In genomic region chr13:70464996-70465395, GRCm38 (mm10) we compare ENCODE assay signal across 23 mouse cellular contexts.
DNase-seq lines count a peak whose midpoint lies in the region; ATAC-seq and TF ChIP-seq lines count a peak whose summit lies in the region.
"Had no signal": no experiment of that assay in that cellular context is flagged by ENCODE, and none has a peak within 500 bp of the region (broad histone marks: within the 10 kb centered on the region; RNA-seq: fewer than 3 reads in every experiment).

No protein-coding gene starts in this region.

- H3K36me3 ChIP-seq in embryonic facial prominence, embryonic 11.5 days (replicated peaks; ENCODE audit: control insufficient read depth, insufficient read depth, low read depth, low read length): no peaks in the 10 kb centered on the region
- H3K36me3 ChIP-seq in embryonic facial prominence, embryonic 10.5 days (replicated peaks): no peaks in the 10 kb centered on the region
- no peaks in the 10 kb centered on the region for H3K36me3 ChIP-seq in hindbrain, embryonic 16.5 days (ENCODE audit: control insufficient read depth, insufficient read depth, low read length)
- no peaks in the 10 kb centered on the region for H3K36me3 ChIP-seq in hindbrain, embryonic 10.5 days
- H3K36me3 ChIP-seq in midbrain, postnatal 0 days (ENCODE audit: insufficient read depth, low read length): no peaks in the 10 kb centered on the region
- H3K36me3 ChIP-seq in midbrain, embryonic 11.5 days (ENCODE audit: control insufficient read depth, insufficient read depth, low read length): no peaks in the 10 kb centered on the region
- H3K36me3 ChIP-seq: embryonic facial prominence, embryonic 13.5 days; forebrain, embryonic 10.5 days; heart, embryonic 15.5 days; hindbrain, embryonic 15.5 days had no signal

- H3K4me1 ChIP-seq in embryonic facial prominence, embryonic 11.5 days (ENCODE audit: control insufficient read depth, insufficient read depth, low read length): no peaks in the 10 kb centered on the region
- H3K4me1 ChIP-seq in embryonic facial prominence, embryonic 10.5 days: no peaks in the 10 kb centered on the region
- no peaks in the 10 kb centered on the region for H3K4me1 ChIP-seq in hindbrain, embryonic 16.5 days (ENCODE audit: control insufficient read depth, insufficient read depth, low read depth, low read length)
- no peaks in the 10 kb centered on the region; the same call in 1 of the 2 replicates for H3K4me1 ChIP-seq in hindbrain, embryonic 10.5 days (replicated peaks)
- H3K4me1 ChIP-seq in midbrain, postnatal 0 days (ENCODE audit: insufficient read depth, low read length): no peaks in the 10 kb centered on the region
- H3K4me1 ChIP-seq in midbrain, embryonic 11.5 days (ENCODE audit: control insufficient read depth, insufficient read depth, low read length): no peaks in the 10 kb centered on the region
- H3K4me1 ChIP-seq: embryonic facial prominence, embryonic 13.5 days; forebrain, embryonic 10.5 days; heart, embryonic 15.5 days had no signal

- ATAC-seq in embryonic facial prominence, embryonic 11.5 days (replicated peaks; ENCODE audit: insufficient number of reproducible peaks, low FRiP score, low TSS enrichment, low read depth): 0 out of 2 replicates have a peak, but pooled peaks have one; percentile 34
- peak; percentile 42; the same call in 1 of the 2 replicates for ATAC-seq in hindbrain, embryonic 16.5 days
- no peak for ATAC-seq in midbrain, postnatal 0 days (ENCODE audit: low FRiP score)
- ATAC-seq in midbrain, embryonic 11.5 days (ENCODE audit: low FRiP score): no peak
- ATAC-seq: inflammation-experienced regulatory T-cells, adult 6 months; intestine, postnatal 0 days had no signal

- H3K9me3 ChIP-seq in embryonic facial prominence, embryonic 11.5 days (replicated peaks; ENCODE audit: control insufficient read depth, low read length): no peaks in the 10 kb centered on the region
- no peaks in the 10 kb centered on the region for H3K9me3 ChIP-seq in embryonic facial prominence, embryonic 10.5 days
- H3K9me3 ChIP-seq in hindbrain, embryonic 16.5 days (ENCODE audit: control insufficient read depth, low read length): no peaks in the 10 kb centered on the region
- no peaks in the 10 kb centered on the region for H3K9me3 ChIP-seq in hindbrain, embryonic 10.5 days
- no peaks in the 10 kb centered on the region for H3K9me3 ChIP-seq in midbrain, postnatal 0 days (ENCODE audit: low read length)
- no peaks in the 10 kb centered on the region for H3K9me3 ChIP-seq in midbrain, embryonic 11.5 days (ENCODE audit: control insufficient read depth, low read length)
- H3K9me3 ChIP-seq: embryonic facial prominence, embryonic 13.5 days; forebrain, embryonic 10.5 days; heart, embryonic 15.5 days; hindbrain, embryonic 15.5 days had no signal

- no peak overlapping the region for H3K4me2 ChIP-seq in embryonic facial prominence, embryonic 11.5 days (ENCODE audit: low read depth, low read length)
- no peak overlapping the region for H3K4me2 ChIP-seq in hindbrain, embryonic 16.5 days (ENCODE audit: low read length)
- H3K4me2 ChIP-seq in midbrain, postnatal 0 days (ENCODE audit: low read depth, low read length, poor library complexity, severe bottlenecking): no peak overlapping the region
- H3K4me2 ChIP-seq in midbrain, embryonic 11.5 days: no peak overlapping the region
- H3K4me2 ChIP-seq: embryonic facial prominence, embryonic 13.5 days; heart, embryonic 11.5 days; heart, embryonic 15.5 days; hindbrain, embryonic 15.5 days had no signal

- H3K27me3 ChIP-seq in embryonic facial prominence, embryonic 11.5 days (ENCODE audit: control insufficient read depth, insufficient read depth, low read length): no peaks in the 10 kb centered on the region
- H3K27me3 ChIP-seq in embryonic facial prominence, embryonic 10.5 days (replicated peaks; ENCODE audit: low read depth, poor library complexity, severe bottlenecking): no peaks in the 10 kb centered on the region
- H3K27me3 ChIP-seq in hindbrain, embryonic 16.5 days (replicated peaks; ENCODE audit: control insufficient read depth, insufficient read depth, low read length): no peaks in the 10 kb centered on the region
- no peaks in the 10 kb centered on the region for H3K27me3 ChIP-seq in hindbrain, embryonic 10.5 days (ENCODE audit: insufficient read depth, poor library complexity, severe bottlenecking)
- no peaks in the 10 kb centered on the region for H3K27me3 ChIP-seq in midbrain, postnatal 0 days (ENCODE audit: insufficient read depth, low read length)
- H3K27me3 ChIP-seq in midbrain, embryonic 11.5 days (ENCODE audit: control insufficient read depth, insufficient read depth, low read length): no peaks in the 10 kb centered on the region
- H3K27me3 ChIP-seq: embryonic facial prominence, embryonic 13.5 days; heart, embryonic 15.5 days; hindbrain, embryonic 15.5 days had no signal

- no peak for DNase-seq in embryonic facial prominence, embryonic 11.5 days (ENCODE audit: low spot score)
- DNase-seq in embryonic facial prominence, embryonic 10.5 days (ENCODE audit: low spot score): no peak
- no peak for DNase-seq in hindbrain, embryonic 10.5 days (ENCODE audit: low spot score)
- DNase-seq in midbrain, postnatal 0 days (ENCODE audit: low spot score): peak; percentile 4
- no peak for DNase-seq in midbrain, embryonic 11.5 days (ENCODE audit: low spot score, missing footprints)
- DNase-seq in mesoderm, embryonic 11.5 days (ENCODE audit: low read depth, low spot score): peak; percentile 4
- no peak for DNase-seq in heart, adult 8-10 months (ENCODE audit: low spot score)
- DNase-seq: adrenal gland, postnatal 10 days; cerebellum, adult 18-20 months; cerebellum, adult 9-11 months; cerebellum, postnatal 36 days; gastrocnemius, postnatal 10 days; heart, adult 18-20 months; heart, postnatal 14 days had no signal

- TF ChIP-seq CTCF in midbrain, postnatal 0 days (IDR thresholded peaks at IDR 0.05): no peak

- H3K9ac ChIP-seq in embryonic facial prominence, embryonic 11.5 days (replicated peaks; ENCODE audit: low read length): no peak overlapping the region
- no peak overlapping the region for H3K9ac ChIP-seq in hindbrain, embryonic 16.5 days (ENCODE audit: low read depth, low read length)
- no peak overlapping the region for H3K9ac ChIP-seq in midbrain, postnatal 0 days (replicated peaks; ENCODE audit: low read length, poor library complexity, severe bottlenecking)
- no peak overlapping the region for H3K9ac ChIP-seq in midbrain, embryonic 11.5 days (ENCODE audit: low read length)
- H3K9ac ChIP-seq: embryonic facial prominence, embryonic 13.5 days; heart, embryonic 15.5 days; hindbrain, embryonic 15.5 days had no signal

- H3K4me3 ChIP-seq in embryonic facial prominence, embryonic 11.5 days (ENCODE audit: low read depth, low read length): no peak overlapping the region
- H3K4me3 ChIP-seq in embryonic facial prominence, embryonic 10.5 days: no peak overlapping the region
- no peak overlapping the region for H3K4me3 ChIP-seq in hindbrain, embryonic 16.5 days (ENCODE audit: low read length)
- no peak overlapping the region for H3K4me3 ChIP-seq in hindbrain, embryonic 10.5 days
- no peak overlapping the region for H3K4me3 ChIP-seq in midbrain, postnatal 0 days (ENCODE audit: low read depth, low read length)
- no peak overlapping the region for H3K4me3 ChIP-seq in midbrain, embryonic 11.5 days (ENCODE audit: low read depth, low read length)
- H3K4me3 ChIP-seq: embryonic facial prominence, embryonic 13.5 days; erythroblast, embryonic 14.5 days; forebrain, embryonic 10.5 days; heart, embryonic 15.5 days; hindbrain, embryonic 15.5 days had no signal

- WGBS in embryonic facial prominence, embryonic 11.5 days: 77% methylated on average over 5 of the region's 5 CpGs
- 87% methylated on average over 5 of the region's 5 CpGs for WGBS in embryonic facial prominence, embryonic 10.5 days
- WGBS in hindbrain, embryonic 16.5 days: 57% methylated on average over 5 of the region's 5 CpGs
- WGBS in hindbrain, embryonic 10.5 days: 78% methylated on average over 5 of the region's 5 CpGs
- 66% methylated on average over 5 of the region's 5 CpGs for WGBS in midbrain, postnatal 0 days
- WGBS in midbrain, embryonic 11.5 days: 84% methylated on average over 5 of the region's 5 CpGs

- no peak overlapping the region for H3K27ac ChIP-seq in embryonic facial prominence, embryonic 11.5 days (replicated peaks; ENCODE audit: low read depth, low read length)
- H3K27ac ChIP-seq in embryonic facial prominence, embryonic 10.5 days (replicated peaks): no peak overlapping the region
- no peak overlapping the region for H3K27ac ChIP-seq in hindbrain, embryonic 16.5 days (ENCODE audit: low read depth, low read length)
- H3K27ac ChIP-seq in hindbrain, embryonic 10.5 days: no peak overlapping the region
- H3K27ac ChIP-seq in midbrain, postnatal 0 days (ENCODE audit: low read depth, low read length): no peak overlapping the region
- H3K27ac ChIP-seq in midbrain, embryonic 11.5 days (ENCODE audit: low read depth, low read length): no peak overlapping the region
- H3K27ac ChIP-seq: embryonic facial prominence, embryonic 13.5 days; forebrain, embryonic 10.5 days; heart, embryonic 15.5 days; hindbrain, embryonic 15.5 days had no signal

Comparison
In these comparisons a context has a peak if more than half of its experiments do, and no peak if none do; other contexts are left out.
1. DNase-seq: peak in midbrain, postnatal 0 days (single experiment) and mesoderm, embryonic 11.5 days (single experiment); none in embryonic facial prominence, embryonic 11.5 days (single experiment), embryonic facial prominence, embryonic 10.5 days (single experiment), hindbrain, embryonic 10.5 days (single experiment), midbrain, embryonic 11.5 days (single experiment) and heart, adult 8-10 months (single experiment).
2. ATAC-seq: peak in embryonic facial prominence, embryonic 11.5 days (single experiment) and hindbrain, embryonic 16.5 days (single experiment); none in midbrain, postnatal 0 days (single experiment) and midbrain, embryonic 11.5 days (single experiment).